Comparison of ENCODE assay signal across 28 mouse cellular contexts in the genomic region with DNA sequence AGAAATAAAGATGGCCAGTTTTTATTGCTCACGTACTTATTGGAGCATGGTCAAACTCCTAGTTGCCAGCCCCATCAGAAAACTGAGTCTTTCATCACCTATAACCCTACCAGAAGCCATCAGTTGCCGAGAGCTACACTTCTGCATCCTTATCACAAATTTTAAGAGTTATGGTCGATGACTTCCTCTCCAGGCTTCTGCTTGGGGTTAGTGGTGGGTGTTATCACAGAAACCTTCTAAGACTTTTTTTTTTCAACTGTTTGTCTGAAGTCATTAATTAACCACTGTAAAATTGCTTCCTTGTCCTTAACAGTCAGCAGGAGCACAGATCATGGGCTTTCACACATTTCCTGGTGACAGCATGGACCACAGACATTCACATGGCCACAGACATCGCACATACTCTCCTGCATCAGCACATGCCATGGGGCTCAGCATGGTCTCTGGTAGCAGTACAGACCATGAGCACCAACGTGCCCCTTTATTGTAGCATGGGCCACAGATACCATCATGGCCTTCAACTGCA. TPM values are rescaled to one million over a fixed set of nuclear protein-coding genes. Genes with fewer than 3 reads are reported as not detected.
"Had no signal": no experiment of that assay in that cellular context is flagged by ENCODE, and none has a peak within 500 bp of the region (broad histone marks: within the 10 kb centered on the region; RNA-seq: fewer than 3 reads in every experiment).

No protein-coding gene starts in this region.

- H3K27me3 ChIP-seq: limb, embryonic 13.5 days; liver, embryonic 12.5 days; liver, embryonic 15.5 days; lung, embryonic 15.5 days; neural tube, embryonic 13.5 days; stomach, embryonic 15.5 days had no signal

- H3K36me3 ChIP-seq: limb, embryonic 10.5 days; limb, embryonic 13.5 days; liver, embryonic 12.5 days; liver, embryonic 15.5 days; lung, embryonic 15.5 days; neural tube, embryonic 13.5 days; stomach, embryonic 15.5 days had no signal

- ATAC-seq: liver, embryonic 12.5 days had no signal

- DNase-seq: kidney, adult 18-20 months; kidney, adult 9 months; kidney, postnatal 25 days; layer of hippocampus, adult 9-11 months; liver; lung, adult 18-20 months; lung, postnatal 10 days; lung, postnatal 36 days; midbrain, embryonic 14.5 days; retina, postnatal 1 day; right cerebral cortex, postnatal 25 days; spleen, adult 18-20 months; thymus, postnatal 25 days had no signal

- H3K4me2 ChIP-seq: limb, embryonic 13.5 days; liver, embryonic 12.5 days; liver, embryonic 15.5 days; lung, embryonic 15.5 days; midbrain, embryonic 11.5 days; neural tube, embryonic 13.5 days; stomach, embryonic 15.5 days had no signal

- H3K4me3 ChIP-seq: layer of hippocampus, adult 2 months; limb, embryonic 10.5 days; limb, embryonic 13.5 days; liver, embryonic 12.5 days; liver, embryonic 15.5 days; lung, embryonic 15.5 days; myocyte; neural tube, embryonic 13.5 days; stomach, embryonic 15.5 days had no signal

- H3K4me1 ChIP-seq: limb, embryonic 10.5 days; limb, embryonic 13.5 days; liver, embryonic 12.5 days; liver, embryonic 15.5 days; lung, embryonic 15.5 days; neural tube, embryonic 13.5 days; stomach, embryonic 15.5 days had no signal

- H3K27ac ChIP-seq: kidney, postnatal 0 days; layer of hippocampus, adult 2 months; limb, embryonic 10.5 days; limb, embryonic 13.5 days; liver, embryonic 12.5 days; liver, embryonic 15.5 days; lung, embryonic 15.5 days; neural tube, embryonic 13.5 days; stomach, embryonic 15.5 days had no signal

- H3K9ac ChIP-seq: limb, embryonic 13.5 days; liver, embryonic 12.5 days; liver, embryonic 15.5 days; lung, embryonic 15.5 days; neural tube, embryonic 13.5 days; stomach, embryonic 15.5 days had no signal

- H3K9me3 ChIP-seq: limb, embryonic 10.5 days; limb, embryonic 13.5 days; liver, embryonic 12.5 days; liver, embryonic 15.5 days; lung, embryonic 15.5 days; stomach, embryonic 15.5 days had no signal

RNA-seq across cellular contexts. Expression of gene Neurod6, which starts 50.3 kb away (rescaled TPM):
- total RNA-seq: monocyte, adult 5-6 weeks; neutrophil, adult 5-6 weeks had no signal
- polyA plus RNA-seq: kidney, postnatal 0 days; large intestine, adult 2 months; limb, embryonic 10.5 days; limb, embryonic 13.5 days; liver, embryonic 12.5 days; myocyte; thymus, postnatal 0 days had no signal
